Mouse (Mus musculus): ENCODE measurements around the gene Prph.
A peak's percentile ranks its signal among the peaks of the same experiment; 100 is the strongest.

Prph gene

DNA sequence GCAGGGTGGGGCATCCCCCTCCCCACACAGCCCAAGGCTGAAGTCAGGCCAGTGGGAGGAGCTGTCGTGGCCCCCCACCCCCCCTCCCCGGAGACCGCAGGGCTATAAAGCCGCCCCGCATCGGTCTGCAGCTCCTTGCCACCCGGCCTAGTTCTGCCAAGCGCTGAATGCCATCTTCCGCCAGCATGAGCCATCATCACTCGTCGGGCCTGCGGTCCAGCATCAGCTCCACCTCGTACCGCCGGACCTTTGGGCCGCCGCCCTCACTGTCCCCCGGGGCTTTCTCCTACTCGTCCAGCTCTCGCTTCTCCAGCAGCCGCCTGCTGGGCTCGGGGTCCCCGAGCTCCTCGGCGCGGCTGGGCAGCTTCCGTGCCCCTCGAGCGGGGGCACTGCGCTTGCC is at the start of gene Prph:
Gene Prph, plus strand, starts transcription at position 135 of the 400 bp plus-strand sequence.
- DNase-seq = no peak

DNA sequence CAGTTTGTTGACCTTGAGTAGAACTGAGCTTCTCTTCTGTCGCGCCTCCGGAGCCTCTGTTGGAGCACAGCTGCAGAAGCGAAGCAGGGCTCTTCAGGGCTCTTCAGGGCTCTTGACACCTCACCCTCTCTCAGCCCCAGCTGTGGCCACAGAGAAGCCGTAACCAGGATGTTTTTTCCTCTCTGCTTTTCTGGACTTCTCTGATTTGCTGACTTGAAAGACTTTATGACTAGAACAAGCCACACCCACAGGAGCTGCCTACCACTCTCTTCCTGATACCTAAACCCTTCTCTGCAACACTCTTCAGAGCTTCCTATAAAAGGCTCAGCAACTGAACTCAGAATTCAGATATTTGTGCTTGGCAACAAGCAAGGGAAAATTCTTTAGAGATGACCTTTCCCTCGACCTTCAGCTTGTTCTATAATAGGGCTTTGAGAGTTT is 46.2 kb upstream of the Prph start:
- peak; percentile 40 for DNase-seq

DNA sequence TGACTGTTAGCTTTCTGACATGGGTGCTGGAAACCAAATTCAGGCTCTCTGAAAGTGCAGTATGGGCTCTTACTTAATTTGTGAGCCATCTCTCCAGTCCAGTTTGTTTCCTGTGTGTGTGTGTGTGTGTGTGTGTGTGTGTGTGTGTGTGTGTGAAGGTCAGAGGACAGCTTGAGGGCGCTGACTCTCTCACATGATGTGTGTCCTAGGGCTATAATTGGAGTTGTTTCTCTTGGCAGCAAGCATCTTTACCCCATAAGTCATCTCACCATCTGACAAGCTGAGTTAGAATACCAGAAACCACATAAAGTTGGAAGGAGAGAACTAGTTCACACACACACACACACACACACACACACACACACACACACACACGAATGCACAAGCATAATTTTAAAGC is 44.1 kb upstream of the Prph start:
- no peak for DNase-seq

DNA sequence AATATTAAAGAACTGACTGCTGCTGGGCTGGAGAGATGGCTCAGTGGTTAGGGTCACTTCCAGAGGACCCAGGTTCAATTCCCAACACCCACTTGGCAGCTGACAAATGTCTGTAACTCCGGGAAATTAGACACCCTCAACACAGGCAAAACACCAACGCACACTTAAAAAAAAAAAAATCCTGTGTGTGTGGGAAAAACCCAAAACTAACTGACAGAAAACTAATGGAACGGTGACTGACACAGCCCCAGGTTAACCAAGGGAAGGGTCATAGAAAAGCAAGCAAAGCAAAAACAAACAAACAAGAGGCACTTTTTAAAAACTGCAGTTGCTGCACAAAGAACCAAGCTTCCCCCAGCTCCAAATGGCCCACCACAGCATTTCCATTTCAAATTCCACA is 43.0 kb upstream of the Prph start:
- no peak for DNase-seq

DNA sequence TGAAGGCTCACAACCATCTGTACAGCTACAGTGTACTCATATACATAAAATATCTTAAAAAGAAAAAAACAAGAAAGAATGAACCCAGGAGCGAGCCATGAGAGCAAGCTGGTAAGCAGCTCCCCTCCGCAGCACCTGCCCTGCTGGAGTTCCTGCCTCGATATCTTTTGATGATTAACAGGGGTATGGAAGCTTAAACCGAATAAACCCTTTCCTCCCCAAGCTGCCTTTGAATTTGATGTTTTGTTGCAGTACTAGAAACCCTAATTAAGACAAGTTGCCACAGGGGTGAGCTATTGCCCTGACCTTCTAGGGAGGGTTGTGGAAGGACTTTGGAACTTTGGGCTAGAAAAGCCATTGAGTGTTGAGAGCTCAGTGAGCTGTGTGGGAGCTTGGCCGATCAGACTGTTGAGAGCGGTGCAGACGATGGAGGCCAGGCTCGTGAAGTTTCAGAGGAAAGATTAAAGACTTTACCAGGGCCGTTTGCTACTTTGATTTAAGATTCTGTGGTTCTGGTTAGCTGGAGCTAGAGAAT is 40.4 kb upstream of the Prph start:
- DNase-seq = no peak

DNA sequence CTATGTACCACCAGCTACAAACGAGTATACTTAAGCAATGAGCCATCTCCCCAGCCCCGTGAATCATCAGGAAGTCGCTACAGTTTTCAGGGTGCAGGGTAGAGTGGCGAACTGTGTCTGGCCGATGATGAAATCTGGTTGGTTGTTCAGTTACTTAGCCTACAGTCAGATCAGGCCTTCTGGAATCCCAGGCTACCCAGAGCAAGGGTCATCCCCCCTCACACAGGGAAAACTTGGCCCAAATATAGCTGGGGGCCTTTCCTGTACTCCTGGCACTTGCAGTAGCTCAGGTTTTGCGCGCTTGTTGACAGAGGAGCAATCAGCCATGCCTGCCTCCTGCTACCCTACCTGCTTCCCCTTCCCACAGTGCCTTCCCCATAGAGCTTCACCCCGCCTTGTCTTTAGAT is 37.6 kb upstream of the Prph start:
- DNase-seq = no peak

DNA sequence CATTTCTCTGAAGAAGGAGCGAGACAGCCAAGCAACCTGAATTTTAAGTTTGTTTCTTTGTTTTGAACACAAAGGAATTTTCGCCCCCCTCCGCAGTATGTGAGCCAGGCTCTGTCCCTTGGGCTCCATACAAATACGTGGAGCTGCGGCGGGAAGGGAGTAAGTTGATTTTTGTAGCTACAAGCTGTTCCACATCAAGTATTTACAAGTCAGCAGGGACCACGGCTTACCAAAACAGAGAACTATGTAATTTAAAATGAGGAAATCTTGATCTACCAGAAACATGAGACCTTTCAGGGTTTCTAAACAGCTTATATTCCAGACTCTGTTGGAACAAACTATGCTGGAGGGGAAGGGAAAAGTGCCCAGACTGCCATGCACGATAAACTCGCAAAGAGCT is 37.0 kb upstream of the Prph start:
- DNase-seq = no peak

DNA sequence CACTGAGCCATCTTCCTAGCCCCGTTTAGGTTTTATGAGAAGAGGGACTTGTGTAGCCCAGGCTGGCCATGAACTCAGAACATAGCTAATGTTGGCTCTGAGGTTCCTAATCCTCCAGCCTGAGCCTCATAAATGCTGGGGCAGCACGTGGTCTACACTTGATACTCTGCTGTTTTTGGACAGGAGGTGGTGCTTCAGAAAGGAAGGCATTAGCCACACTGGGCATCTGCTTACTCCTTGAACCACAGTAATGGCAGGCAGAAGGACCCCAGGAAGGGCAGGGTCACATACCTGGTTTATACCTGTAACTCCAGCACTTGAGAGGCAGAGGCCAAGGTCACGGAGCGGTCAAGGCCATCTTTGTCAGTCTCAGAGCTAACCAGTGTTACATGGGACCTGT is 36.3 kb upstream of the Prph start:
- DNase-seq = no peak

DNA sequence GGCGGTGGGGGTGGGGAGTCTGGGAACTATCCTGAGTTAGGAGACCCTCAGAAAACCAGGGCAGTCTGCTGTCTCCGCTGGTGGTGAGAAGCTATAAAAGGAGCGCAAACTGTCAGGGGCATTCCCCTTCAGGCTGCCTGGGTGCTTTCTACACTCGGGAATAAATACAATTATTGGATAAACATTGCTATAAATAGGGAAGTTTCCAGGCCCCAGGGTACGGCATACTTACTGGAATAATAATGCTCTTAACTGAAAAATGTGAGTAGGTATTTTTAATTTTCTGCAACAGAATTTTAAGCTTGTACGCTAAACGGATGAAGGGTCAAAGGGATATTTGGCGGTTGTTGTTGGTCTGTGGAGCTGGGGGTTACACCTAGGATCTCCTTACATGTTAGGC is 35.5 kb upstream of the Prph start:
- DNase-seq = no peak

DNA sequence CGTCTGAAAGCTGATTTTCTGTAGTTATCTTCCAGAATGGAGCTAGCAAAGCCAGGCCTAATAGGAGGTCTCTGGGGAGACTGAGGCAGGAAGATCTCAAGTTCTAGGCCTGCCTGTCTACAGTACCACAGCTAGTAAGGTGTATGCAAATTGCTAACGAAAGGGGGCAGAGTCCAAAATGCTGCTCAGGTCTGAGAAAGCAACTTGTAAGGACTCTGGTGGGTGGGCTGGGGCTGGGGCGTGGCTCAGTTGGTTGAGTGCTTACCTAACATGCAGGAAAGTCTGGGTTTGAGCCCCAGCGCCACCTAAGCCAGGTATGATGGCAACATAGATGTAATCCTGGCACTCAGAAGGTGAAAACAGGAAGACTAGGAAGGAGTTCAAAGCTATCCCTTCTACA is 34.8 kb upstream of the Prph start:
- no peak for DNase-seq

DNA sequence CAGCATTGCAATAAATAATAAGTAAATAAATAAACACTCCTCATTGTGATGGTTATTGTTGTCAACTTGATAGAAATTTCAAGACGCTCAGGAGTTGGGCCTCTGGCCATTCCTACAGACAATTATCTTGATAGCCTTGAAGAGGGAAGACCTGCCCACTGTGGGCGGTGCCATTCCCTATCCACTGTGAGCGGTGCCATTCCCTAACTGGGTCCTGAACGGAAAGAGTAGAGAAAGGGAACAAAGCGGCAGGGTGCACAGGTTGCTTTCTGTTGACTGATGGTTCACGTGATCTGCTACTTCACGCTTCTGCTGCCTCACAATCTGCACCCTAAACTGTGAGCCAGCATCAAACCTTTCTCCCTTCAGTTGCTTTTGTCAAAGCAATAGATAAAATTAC is 33.7 kb upstream of the Prph start:
- DNase-seq = no peak

DNA sequence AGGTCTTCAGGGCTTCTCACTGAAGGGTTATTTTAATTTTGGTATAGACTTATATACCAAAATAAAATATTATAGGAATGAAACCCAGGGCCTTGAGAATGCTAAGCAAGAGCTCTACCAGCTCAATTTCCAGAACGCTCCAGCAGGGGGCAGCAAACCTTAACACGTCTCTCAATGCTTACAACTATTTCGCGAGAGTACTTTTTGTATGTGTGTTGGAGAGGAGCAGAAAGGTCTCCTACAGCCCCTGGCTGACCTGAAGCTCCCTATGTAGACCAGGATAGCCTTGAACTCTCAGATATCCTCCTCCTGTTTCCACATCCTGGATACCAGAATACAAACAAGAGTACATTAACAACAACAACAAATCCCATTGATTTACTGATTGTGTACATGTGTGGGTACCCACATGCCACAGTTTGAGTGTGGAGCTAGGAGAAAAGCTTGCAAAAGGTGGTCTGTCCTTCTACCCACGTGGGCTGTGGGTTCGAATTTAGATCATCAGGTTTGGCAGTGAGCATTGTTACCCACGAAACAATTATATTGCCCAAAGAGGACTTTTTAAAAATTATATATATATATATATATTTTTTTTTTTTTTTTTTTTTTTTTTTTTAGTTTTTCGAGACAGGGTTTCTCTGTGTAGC is 30.2 kb upstream of the Prph start:
- DNase-seq = peak; percentile 91

DNA sequence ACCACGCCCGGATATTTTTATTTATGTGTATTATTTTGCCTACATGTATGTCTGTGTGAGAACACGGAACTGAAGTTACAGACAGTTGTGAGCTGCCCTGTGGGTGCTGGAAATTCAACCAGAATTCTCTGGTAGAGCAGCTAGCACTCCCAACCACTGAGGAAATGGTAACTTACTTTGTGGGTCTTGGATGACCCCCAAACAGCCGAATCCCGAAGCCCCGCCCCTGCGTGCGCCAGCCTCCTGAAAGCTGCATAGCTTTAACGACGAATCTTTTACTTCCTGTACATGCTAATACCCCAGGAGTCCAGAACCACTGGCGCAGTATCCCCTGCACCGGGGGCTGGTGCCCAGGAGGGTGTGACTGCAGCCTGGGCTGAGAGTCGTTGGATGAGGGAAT is 29.6 kb upstream of the Prph start:
- DNase-seq = no peak

DNA sequence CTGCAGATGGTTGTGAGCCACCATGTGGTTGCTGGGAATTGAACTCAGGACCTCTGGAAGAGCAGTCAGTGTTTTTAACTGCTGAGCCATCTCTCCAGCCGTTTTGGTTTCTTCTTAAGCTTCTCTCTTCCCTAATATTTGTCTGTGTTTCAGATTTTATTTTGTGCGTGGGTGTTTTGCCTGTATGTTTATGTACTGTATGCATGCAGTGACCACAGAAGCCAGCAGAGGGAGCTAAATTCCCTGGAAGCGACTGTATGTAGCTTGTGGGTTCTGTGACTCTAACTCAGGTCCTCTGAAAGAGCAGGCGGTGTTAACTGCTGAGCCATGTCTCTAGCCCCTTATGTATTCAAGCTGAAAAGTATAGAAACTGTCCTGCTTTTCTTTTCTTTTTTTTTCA is 28.7 kb upstream of the Prph start:
- DNase-seq = peak; percentile 74

DNA sequence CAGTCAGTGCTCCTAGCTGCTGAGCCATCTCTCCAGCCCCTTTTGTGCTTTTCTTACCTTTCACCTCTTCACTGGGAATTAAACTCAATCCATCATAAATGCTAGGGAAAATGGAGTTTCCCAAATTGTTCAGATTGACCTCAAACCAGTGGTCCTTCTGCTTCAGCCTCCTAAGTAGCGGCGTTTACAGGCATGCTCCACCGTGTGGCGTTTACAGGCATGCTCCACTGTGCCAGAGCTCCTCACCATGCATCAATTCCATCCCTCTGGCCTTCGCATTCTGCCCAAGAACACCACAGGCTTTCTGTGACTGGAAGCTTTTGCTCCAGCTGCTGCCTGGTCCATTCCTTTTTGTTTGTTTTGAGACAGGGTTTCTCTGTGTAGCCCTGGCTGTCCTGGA is 27.9 kb upstream of the Prph start:
- DNase-seq = no peak

DNA sequence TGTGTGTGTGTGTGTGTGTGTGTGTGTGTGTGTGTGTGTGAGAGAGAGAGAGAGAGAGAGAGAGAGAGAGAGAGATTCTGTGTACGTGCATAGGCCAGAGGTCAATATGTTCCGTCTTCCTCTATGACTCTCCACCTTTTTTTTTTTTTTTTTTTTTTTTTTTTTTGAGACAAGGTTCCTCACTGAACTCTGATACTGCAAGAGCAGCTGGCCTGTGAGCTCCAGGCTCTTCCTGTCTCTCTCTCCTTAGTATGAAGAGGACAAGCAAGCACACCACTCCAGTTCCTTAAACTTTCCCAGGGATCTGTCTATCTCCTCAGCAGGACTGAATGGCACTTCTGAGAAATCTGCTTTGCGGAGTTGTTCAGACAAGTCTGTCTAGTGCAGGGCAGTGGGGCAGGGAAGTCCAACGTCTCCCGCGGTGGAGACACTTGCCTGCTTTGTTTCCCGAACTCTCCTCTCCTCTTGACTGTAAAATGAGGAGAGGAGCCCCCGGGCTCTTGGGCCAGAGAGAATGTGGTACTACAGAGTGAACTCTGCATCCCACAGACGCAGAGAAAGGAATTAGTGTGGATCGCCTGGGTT is 26.0 kb upstream of the Prph start:
- no peak for DNase-seq

DNA sequence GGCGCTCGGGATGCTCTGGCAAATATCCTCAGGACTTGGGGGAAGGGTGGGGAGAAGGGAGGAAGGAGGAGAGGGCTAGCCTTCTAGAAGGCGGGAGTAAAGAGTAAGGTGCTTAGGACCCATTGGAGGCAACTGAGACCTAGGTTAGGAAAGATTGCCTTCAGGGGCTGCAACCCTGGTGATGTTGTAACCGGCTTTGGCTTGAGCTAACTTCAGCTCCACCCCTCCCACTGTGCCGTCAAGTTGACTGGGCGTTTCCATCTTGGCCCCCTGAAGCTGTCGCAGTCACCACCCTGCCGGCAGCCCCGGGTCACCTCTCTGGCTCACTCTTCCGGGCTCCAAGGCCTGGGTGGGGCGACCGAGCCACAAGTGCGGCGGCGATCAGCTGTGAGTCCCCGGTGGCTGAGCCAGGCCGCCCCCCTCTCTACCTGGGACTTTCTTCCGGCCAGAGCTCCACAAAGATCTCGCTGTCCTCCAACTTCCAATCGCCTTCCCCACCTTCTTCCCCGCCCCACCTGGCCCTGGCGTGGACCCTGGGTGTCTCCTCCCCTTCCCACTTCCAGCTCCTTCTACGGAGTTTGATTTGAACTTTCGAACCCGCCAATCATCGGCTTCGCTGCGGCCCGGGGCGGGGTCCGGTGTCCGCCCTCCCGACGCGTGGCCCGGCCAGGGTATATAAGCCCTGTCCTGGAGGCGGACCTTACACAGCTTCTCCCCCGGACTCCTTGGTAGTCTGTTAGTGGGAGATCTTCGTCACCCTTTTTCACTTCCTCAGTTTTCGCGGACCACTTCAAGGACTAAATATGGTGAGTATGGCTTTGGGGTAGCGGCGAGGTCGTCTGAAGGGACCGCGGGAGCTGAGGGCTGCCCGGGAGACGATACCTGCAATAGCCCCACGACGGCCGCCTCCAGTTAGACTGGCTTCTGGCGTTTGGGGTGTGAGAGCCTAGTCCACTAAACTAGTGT is 25.1 kb upstream of the Prph start, which contains the start of gene Tuba1c:
Gene Tuba1c, plus strand, starts transcription at position 273 of the 966 bp plus-strand sequence.
- peak; percentile 95 for DNase-seq

DNA sequence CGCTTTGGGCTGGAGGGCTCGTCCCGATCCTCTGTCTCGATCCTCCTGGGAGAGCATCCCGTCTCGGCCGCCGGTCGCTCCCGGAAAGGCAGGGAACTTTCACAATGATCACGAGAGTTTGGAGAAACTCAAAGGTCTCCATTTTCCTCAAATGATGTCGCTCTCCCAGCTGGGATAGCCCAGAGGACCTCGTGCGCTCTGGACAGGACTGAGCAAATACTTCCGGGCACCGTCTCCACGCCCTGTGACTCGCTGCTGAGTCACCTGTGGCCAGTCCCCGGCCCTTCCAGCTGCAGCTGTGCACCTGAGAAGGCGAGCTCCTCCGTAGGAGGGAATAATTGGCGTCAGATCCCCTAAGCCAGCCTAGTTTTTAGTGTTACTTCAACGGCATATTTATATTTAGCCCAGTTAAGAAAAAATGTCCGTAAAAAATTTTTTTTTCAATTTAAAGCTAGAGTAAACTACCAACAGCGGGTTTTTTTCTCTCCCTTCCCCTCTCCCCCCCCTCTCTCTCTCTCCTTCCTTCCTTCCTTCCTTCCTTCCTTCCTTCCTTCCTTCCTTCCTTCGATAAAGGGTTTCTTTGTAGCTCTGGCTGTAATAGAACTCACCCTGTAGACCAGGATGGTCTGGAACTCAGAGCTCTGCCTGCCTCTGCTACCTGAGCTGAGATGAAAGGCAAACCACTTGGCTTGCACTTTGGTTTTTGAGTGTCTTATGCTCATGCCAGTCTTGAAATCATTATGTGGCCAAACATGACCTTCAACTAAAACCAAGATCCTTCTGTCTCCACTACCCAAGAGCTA is 24.2 kb upstream of the Prph start:
- DNase-seq = peak; percentile 77

DNA sequence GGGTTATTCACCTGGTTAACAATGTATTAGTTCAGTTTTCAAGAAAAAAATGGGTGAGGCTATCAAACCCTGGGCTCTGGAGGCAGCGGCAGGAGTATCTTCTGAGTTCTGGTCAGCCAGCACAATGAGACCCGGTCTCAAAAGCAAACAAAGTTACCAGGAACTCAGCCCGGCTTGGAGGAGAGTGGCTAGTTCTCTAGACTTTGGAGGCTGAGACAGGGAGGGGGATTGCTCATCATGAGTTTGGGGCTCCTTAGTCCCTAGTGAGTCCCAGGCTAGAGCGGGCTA is 23.6 kb upstream of the Prph start:
- no peak for DNase-seq

DNA sequence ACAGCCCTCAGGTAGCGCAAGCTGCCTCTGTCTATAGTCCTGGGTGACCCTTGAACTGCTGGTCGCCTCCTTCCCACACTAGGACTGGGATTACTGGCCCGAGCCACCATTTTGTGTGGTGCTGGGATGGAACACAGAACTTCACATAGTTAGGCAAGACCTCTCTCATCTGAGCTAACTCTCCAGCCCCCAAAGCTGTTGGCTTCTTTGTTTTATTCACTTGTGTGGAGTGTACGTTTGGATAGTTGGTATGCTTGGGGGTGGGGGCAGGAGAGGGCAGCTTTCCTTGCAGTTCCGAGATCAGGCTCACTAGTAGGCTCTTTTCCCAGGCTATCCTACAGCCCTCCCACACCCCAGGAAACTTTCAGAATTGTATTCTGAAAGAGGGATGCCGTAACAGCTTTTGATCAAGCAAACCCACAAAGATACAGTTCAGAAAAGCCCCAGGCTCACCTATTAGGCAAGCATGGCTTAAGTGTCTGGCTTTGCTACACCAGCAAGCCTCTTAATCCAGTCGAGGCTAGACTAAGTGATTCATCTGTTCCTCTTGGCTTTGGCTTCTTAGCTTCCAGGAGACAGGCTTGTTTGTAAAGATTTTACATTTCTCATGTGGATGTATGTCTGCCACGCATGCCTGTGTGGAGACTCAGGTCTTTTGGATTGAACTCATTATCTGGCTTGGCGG is 22.8 kb upstream of the Prph start:
- DNase-seq = peak; percentile 39

DNA sequence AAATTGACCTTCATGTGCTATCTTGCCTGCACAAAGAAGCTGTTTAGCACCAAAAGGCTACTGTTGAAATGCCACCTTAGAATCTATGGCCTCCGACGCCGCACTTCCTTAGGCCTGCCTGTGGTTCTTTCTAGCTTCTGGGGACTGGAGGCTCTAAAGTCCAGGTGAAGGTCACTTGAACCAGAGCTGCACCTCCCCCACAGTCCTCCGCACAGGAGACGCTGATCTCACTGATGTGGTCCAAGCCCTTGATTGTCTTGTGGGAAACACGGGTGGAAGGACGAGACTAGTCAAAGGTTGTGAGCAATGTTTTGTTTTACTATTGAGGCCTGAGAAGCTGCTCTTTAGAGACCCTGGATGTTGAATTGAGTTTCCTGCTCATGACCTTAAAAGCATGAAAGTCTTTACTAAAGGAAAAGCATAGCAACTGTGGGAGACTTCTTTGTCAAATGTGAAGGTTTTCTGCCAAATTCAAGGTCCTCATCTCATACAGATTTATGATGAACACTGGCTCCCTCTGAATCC is 22.2 kb upstream of the Prph start:
- no peak for DNase-seq
